Mouse (Mus musculus) embryonic facial prominence, embryonic 15.5 days (tissue): ENCODE measurements around the gene Slc15a4. TPM values are rescaled to one million over a fixed set of nuclear protein-coding genes. Genes with fewer than 3 reads are reported as not detected.

Experiments used
- polyA plus RNA-seq: library from polyadenylated mRNA; unstranded; fragments of >200 nt; fragmentation: Nextera tagmentation; extraction: Ambion mirVana; gene quantifications from 2 replicates; pipeline ENCODE4 v1.2.1, GENCODE M21; 2015

The Slc15a4 gene
- polyA plus RNA-seq, 1 experiment from 2014 or later: 22.5 TPM

Other genes starting within 250 kb of the Slc15a4 start
- 0.30 and 0.47 TPM in 2 replicates for gene Glt1d1, start 635 bp downstream of the Slc15a4 start, polyA plus RNA-seq